Mouse (Mus musculus) midbrain, embryonic 14.5 days (tissue): ENCODE measurements around the gene Stxbp5l. TPM values are rescaled to one million over a fixed set of nuclear protein-coding genes. Genes with fewer than 3 reads are reported as not detected.

Experiments
- ATAC-seq: fragments of 200-750 bp; cut with Nextera tagmentation; 2 replicates; pipeline ENCODE4 v1.8.0; 2017; ENCODE audit warnings: moderate number of reproducible peaks, moderate library complexity; ENCODE audit not compliant: low FRiP score, low TSS enrichment
- DNase-seq: peaks from one replicate; pipeline ENCODE4 v3.0.0-alpha.2; 2015
- H3K27ac ChIP-seq: fragments of 300-500 bp; sonication (generic); replicated peaks from 2 replicates; pipeline ENCODE4 v1.5.1; 2014; ENCODE audit warnings: mild to moderate bottlenecking, low read depth, low read length, moderate library complexity
- H3K27me3 ChIP-seq: fragments of 300-500 bp; sonication (generic); 2 replicates; pipeline ENCODE4 v1.6.1; 2014; ENCODE audit warnings: low read length, control low read depth, mixed read lengths; ENCODE audit not compliant: control insufficient read depth, insufficient read depth
- H3K36me3 ChIP-seq: fragments of 300-500 bp; sonication (generic); 2 replicates; pipeline ENCODE4 v1.6.1; 2014; ENCODE audit warnings: low read length, control low read depth; ENCODE audit not compliant: control insufficient read depth, insufficient read depth
- H3K4me1 ChIP-seq: fragments of 300-500 bp; sonication (generic); 2 replicates; pipeline ENCODE4 v1.6.1; 2014; ENCODE audit warnings: mild to moderate bottlenecking, antibody characterized with exemption, low read length, control low read depth; ENCODE audit not compliant: control insufficient read depth, insufficient read depth
- H3K4me2 ChIP-seq: fragments of 300-500 bp; sonication (generic); 2 replicates; pipeline ENCODE4 v1.6.1; 2014; ENCODE audit warnings: mild to moderate bottlenecking, low read length, moderate library complexity
- H3K4me3 ChIP-seq: fragments of 300-500 bp; sonication (generic); replicated peaks from 2 replicates; pipeline ENCODE4 v1.5.1; 2014; ENCODE audit warnings: low read depth, low read length
- H3K9ac ChIP-seq: fragments of 300-500 bp; sonication (generic); replicated peaks from 2 replicates; pipeline ENCODE4 v1.6.1; 2014; ENCODE audit warnings: mild to moderate bottlenecking, low read length, moderate library complexity
- H3K9me3 ChIP-seq: fragments of 300-500 bp; sonication (generic); 2 replicates; pipeline ENCODE4 v1.6.1; 2016; ENCODE audit warnings: low read length, control low read depth, mixed read lengths; ENCODE audit not compliant: control insufficient read depth
- WGBS: fragments of 180-500 bp; shearing (Covaris S2); extraction: QIAGEN DNeasy Blood & Tissue Kit; methylation state at CpG from one replicate; pipeline ENCODE4 v1.1.7; 2014; 5-methylcytosine and 5-hydroxymethylcytosine counted together
- polyA plus RNA-seq: library from polyadenylated mRNA; unstranded; fragments of >200 nt; fragmentation: Nextera tagmentation; extraction: Ambion mirVana; gene quantifications from 2 replicates; pipeline ENCODE4 v1.2.1, GENCODE M21; 2014

The Stxbp5l gene
- polyA plus RNA-seq, 1 experiment from 2014 or later, result 16.7 TPM

DNA sequence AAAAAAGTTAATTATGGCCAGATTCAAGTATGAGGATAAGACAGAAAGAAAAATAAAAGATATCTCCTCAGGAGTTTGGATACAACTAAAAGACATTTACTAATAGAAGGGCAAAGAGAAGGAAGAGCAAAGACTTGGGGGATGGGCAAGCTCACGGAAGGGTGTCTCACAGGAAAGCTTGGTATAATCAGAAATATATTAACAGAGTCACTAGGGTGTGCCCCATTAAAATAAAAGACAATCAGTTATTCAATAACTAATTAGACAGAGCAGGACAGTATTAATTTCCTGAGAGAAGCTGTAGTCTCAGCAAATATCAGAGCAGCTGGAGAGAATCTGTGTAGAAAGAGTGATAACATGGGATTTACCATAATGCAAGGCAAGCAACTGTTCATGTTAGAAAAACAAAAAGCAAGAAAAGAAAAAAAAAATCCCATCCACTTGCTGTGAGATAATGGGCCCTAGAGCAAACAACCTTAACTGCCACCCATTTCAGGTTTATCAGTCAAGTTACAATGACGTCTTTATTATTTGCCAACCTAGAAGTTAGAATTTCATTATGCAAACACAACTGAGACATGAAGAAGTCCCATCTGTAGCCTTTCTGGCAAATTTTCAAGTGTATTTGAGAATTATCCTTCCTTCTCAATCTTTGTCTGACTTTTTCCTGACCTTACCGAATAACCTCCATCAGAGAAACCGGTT lies 4.6 kb upstream of the Stxbp5l start:
- Histone ChIP-seq H3K9ac (no peak overlapping the region), H3K27ac (no peak overlapping the region), H3K27me3 (no peaks in the 10 kb centered on the region), H3K4me1 (no peaks in the 10 kb centered on the region), H3K36me3 (no peaks in the 10 kb centered on the region), H3K4me2 (no peak overlapping the region), H3K4me3 (no peak overlapping the region), H3K9me3 (no peaks in the 10 kb centered on the region)
- 72% methylated on average over 4 of the region's 4 CpGs for WGBS
- ATAC-seq, result no peak
- DNase-seq, result no peak

DNA sequence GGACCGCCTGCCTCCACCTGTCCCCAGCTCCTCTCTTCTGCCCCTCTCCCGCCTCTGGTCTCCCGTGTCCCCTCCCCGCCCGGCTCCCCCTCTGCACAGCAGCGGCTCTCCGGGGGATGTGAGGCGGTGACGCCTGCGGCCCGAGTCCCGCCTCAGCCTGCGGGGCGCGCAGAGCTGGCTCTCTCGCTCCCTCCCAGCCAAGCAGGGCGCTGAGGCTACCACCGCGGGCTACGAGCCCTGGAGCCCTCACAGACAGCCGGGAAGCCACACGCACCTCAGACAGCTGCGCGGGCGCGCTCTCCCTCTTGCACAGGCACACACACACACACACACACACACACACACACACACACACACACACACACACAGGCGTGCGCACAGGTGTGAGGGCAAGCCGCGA lies 393 bp downstream of the Stxbp5l start:
- Histone ChIP-seq H3K27ac (peak overlapping the region; percentile 58), H3K4me3 (peak overlapping the region; percentile 73), H3K36me3 (no peaks in the 10 kb centered on the region), H3K4me1 (no peaks in the 10 kb centered on the region), H3K27me3 (no peaks in the 10 kb centered on the region; the same call in 1 of the 2 replicates), H3K9me3 (no peaks in the 10 kb centered on the region), H3K4me2 (peak overlapping the region; percentile 77), H3K9ac (peak overlapping the region; percentile 74)
- WGBS, result under 1% methylated on average over 30 of the region's 30 CpGs
- peak; percentile 83 for ATAC-seq
- DNase-seq, result peak; percentile 82

- ATAC-seq (no peak), DNase-seq (no peak)
- 45% methylated on average over 4 of the region's 4 CpGs for WGBS
- no peaks in the 10 kb centered on the region for H3K36me3 ChIP-seq
- H3K9ac ChIP-seq, result peak overlapping the region; percentile 74; the same call in 1 of the 2 replicates
- no peaks in the 10 kb centered on the region for H3K4me1 ChIP-seq
- H3K4me3 ChIP-seq, result peak overlapping the region; percentile 73
- no peaks in the 10 kb centered on the region for H3K9me3 ChIP-seq
- no peaks in the 10 kb centered on the region; the same call in 1 of the 2 replicates for H3K27me3 ChIP-seq
- H3K4me2 ChIP-seq, result peak overlapping the region; percentile 77
- H3K27ac ChIP-seq, result no peak overlapping the region
Measured at GRCm38 (mm10) chr16:37383426-37383825, 1.3 kb downstream of the Stxbp5l start.

DNA sequence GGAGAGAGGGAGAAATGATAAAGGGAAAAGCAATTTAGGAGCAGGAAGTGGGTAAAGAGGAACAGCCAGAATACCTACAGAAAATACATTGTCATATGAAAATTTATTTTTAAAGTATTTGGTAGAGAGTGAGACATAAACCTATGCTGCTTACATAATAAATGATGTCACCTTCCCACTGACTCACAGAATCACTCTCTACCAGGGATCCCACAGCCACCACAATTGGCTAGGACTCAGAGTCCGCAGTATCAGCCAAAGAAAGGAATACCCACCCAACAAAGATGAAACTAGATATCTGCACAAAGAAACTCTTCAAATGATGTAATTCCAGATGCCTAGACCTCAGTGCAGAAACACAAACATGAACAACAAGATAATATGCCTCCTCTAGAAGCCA lies 12.0 kb downstream of the Stxbp5l start:
- Histone ChIP-seq H3K4me2 (no peak overlapping the region), H3K36me3 (no peaks in the 10 kb centered on the region), H3K4me1 (no peaks in the 10 kb centered on the region), H3K9ac (no peak overlapping the region), H3K9me3 (no peaks in the 10 kb centered on the region), H3K27me3 (no peaks in the 10 kb centered on the region), H3K27ac (no peak overlapping the region), H3K4me3 (no peak overlapping the region)
- ATAC-seq (no peak), DNase-seq (no peak)
- 86% methylated on average over 1 of the region's 1 CpGs for WGBS

GRCm38 (mm10) chr16:37367426-37367825 lies 17.3 kb downstream of the Stxbp5l start:
- ATAC-seq (no peak), DNase-seq (no peak)
- Histone ChIP-seq H3K27ac (no peak overlapping the region), H3K9ac (no peak overlapping the region), H3K36me3 (no peaks in the 10 kb centered on the region), H3K27me3 (no peaks in the 10 kb centered on the region), H3K4me3 (no peak overlapping the region), H3K9me3 (no peaks in the 10 kb centered on the region), H3K4me1 (no peaks in the 10 kb centered on the region), H3K4me2 (no peak overlapping the region)
- WGBS, result 91% methylated on average over 4 of the region's 4 CpGs

DNA sequence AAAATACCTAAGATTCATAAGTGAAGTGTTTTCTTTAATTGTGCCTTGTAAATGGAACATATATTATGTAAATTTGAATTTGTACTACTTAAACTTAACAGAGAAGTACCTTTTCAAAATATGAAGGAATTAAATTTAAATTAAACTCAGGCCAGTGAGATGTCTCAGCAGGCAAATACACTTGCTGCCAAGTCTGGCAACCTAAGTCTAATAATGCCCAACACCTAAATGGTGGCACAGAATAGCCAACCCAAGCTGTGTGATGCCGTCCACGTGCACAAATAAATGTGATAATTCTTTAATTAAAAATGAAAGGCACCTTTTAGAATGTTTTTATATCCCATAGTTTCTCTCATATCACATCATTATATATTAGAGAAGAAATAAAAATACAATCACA lies 20.8 kb downstream of the Stxbp5l start:
- DNase-seq, result no peak
- no peaks in the 10 kb centered on the region for H3K4me1 ChIP-seq
- no peak overlapping the region for H3K27ac ChIP-seq
- no peaks in the 10 kb centered on the region for H3K27me3 ChIP-seq
- H3K9ac ChIP-seq, result no peak overlapping the region
- no peaks in the 10 kb centered on the region for H3K36me3 ChIP-seq
- no peak overlapping the region for H3K4me3 ChIP-seq
- WGBS, result 89% methylated on average over 2 of the region's 2 CpGs
- no peak overlapping the region for H3K4me2 ChIP-seq
- no peaks in the 10 kb centered on the region for H3K9me3 ChIP-seq
- no peak for ATAC-seq

- H3K4me2 ChIP-seq, result no peak overlapping the region
- ATAC-seq, result no peak
- no peak for DNase-seq
- no peak overlapping the region for H3K27ac ChIP-seq
- no peak overlapping the region for H3K9ac ChIP-seq
- H3K9me3 ChIP-seq, result 0 out of 2 replicates have a peak, but pooled peaks cover 3% of the 10 kb centered on the region
- WGBS, result 88% methylated on average over 3 of the region's 3 CpGs
- H3K36me3 ChIP-seq, result no peaks in the 10 kb centered on the region
- no peaks in the 10 kb centered on the region for H3K4me1 ChIP-seq
- H3K27me3 ChIP-seq, result no peaks in the 10 kb centered on the region
- no peak overlapping the region for H3K4me3 ChIP-seq
Measured at GRCm38 (mm10) chr16:37355621-37356020, 29.1 kb downstream of the Stxbp5l start.

- no peak overlapping the region for H3K4me3 ChIP-seq
- ATAC-seq (no peak; the same call in 1 of the 2 replicates), DNase-seq (peak; percentile 63)
- no peaks in the 10 kb centered on the region for H3K36me3 ChIP-seq
- H3K4me2 ChIP-seq, result no peak overlapping the region
- WGBS, result 6% methylated on average over 3 of the region's 3 CpGs
- H3K9ac ChIP-seq, result no peak overlapping the region
- H3K9me3 ChIP-seq, result no peaks in the 10 kb centered on the region; the same call in 1 of the 2 replicates
- no peak overlapping the region for H3K27ac ChIP-seq
- H3K27me3 ChIP-seq, result no peaks in the 10 kb centered on the region
- H3K4me1 ChIP-seq, result no peaks in the 10 kb centered on the region
Measured at GRCm38 (mm10) chr16:37347092-37347491, 37.7 kb downstream of the Stxbp5l start.

- Histone ChIP-seq H3K9ac (no peak overlapping the region), H3K4me1 (no peaks in the 10 kb centered on the region), H3K27ac (no peak overlapping the region), H3K27me3 (no peaks in the 10 kb centered on the region), H3K4me3 (no peak overlapping the region), H3K36me3 (no peaks in the 10 kb centered on the region), H3K4me2 (no peak overlapping the region), H3K9me3 (no peaks in the 10 kb centered on the region; the same call in 1 of the 2 replicates)
- DNase-seq (no peak), ATAC-seq (no peak)
- 68% methylated on average over 2 of the region's 2 CpGs for WGBS
Measured at GRCm38 (mm10) chr16:37344960-37345359, 39.8 kb downstream of the Stxbp5l start.
